Mouse (Mus musculus) limb, embryonic 14.5 days (tissue): ENCODE data around the gene Sit1. TPM values are rescaled to one million over a fixed set of nuclear protein-coding genes. Genes with fewer than 3 reads are reported as not detected.

ENCODE experiments used
- ATAC-seq: fragments of 200-750 bp; cut with Nextera tagmentation; 2 replicates; pipeline ENCODE4 v1.8.0; 2017; ENCODE audit warnings: low read depth, moderate number of reproducible peaks, moderate TSS enrichment; ENCODE audit not compliant: low FRiP score
- DNase-seq: peaks from one replicate; pipeline ENCODE4 v3.0.0-alpha.2; 2015; ENCODE audit warnings: low spot score
- H3K27ac ChIP-seq: fragments of 300-500 bp; sonication (generic); replicated peaks from 2 replicates; pipeline ENCODE4 v1.5.1; 2014; ENCODE audit warnings: low read depth, mild to moderate bottlenecking, low read length, moderate library complexity, mixed read lengths
- H3K27me3 ChIP-seq: fragments of 300-500 bp; sonication (generic); 2 replicates; pipeline ENCODE4 v1.6.1; 2014; ENCODE audit warnings: low read length, mixed read lengths; ENCODE audit not compliant: control insufficient read depth, insufficient read depth
- H3K36me3 ChIP-seq: fragments of 300-500 bp; sonication (generic); 2 replicates; pipeline ENCODE4 v1.6.1; 2014; ENCODE audit warnings: mild to moderate bottlenecking, low read length, moderate library complexity, mixed read lengths; ENCODE audit not compliant: control insufficient read depth, insufficient read depth
- H3K4me1 ChIP-seq: fragments of 300-500 bp; sonication (generic); 2 replicates; pipeline ENCODE4 v1.6.1; 2014; ENCODE audit warnings: antibody characterized with exemption, low read length, mixed read lengths; ENCODE audit not compliant: control insufficient read depth, insufficient read depth
- H3K4me2 ChIP-seq: fragments of 300-500 bp; sonication (generic); replicated peaks from 2 replicates; pipeline ENCODE4 v1.6.1; 2014; ENCODE audit warnings: low read depth, mild to moderate bottlenecking, low read length, moderate library complexity; ENCODE audit not compliant: severe bottlenecking
- H3K4me3 ChIP-seq: fragments of 300-500 bp; sonication (generic); replicated peaks from 2 replicates; pipeline ENCODE4 v1.5.1; 2014; ENCODE audit warnings: low read length
- H3K9ac ChIP-seq: fragments of 300-500 bp; sonication (generic); 2 replicates; pipeline ENCODE4 v1.6.1; 2014; ENCODE audit warnings: mild to moderate bottlenecking, low read depth, low read length, moderate library complexity; ENCODE audit not compliant: severe bottlenecking
- H3K9me3 ChIP-seq: fragments of 300-500 bp; sonication (generic); 2 replicates; pipeline ENCODE4 v1.6.1; 2016; ENCODE audit warnings: low read length; ENCODE audit not compliant: control insufficient read depth
- POLR2A ChIP-seq: fragments of 200-500 bp; IDR thresholded peaks from 2 replicates; pipeline ENCODE4 v1.8.0; 2012; ENCODE audit warnings: inconsistent platforms, mild to moderate bottlenecking, moderate library complexity, borderline replicate concordance; ENCODE audit not compliant: insufficient read depth, insufficient read length; ENCODE audit errors: extremely low read depth
- WGBS: fragments of 180-500 bp; shearing (Covaris S2); extraction: QIAGEN DNeasy Blood & Tissue Kit; methylation state at CpG from one replicate; pipeline ENCODE4 v1.1.7; 2014; 5-methylcytosine and 5-hydroxymethylcytosine counted together
- polyA plus RNA-seq, 2 experiments: library from polyadenylated mRNA; depleted of rRNA in 1 of 2; stranded (reverse) in 1 of 2; unstranded in 1 of 2; fragments of >200 nt; fragmentation: Nextera tagmentation in 1 of 2; extraction: Ambion mirVana in 1 of 2; gene quantifications; 2 replicates each; pipeline versions ENCODE4 v1.2.1 to v1.2.3; 2012 to 2014

Sit1 gene
- polyA plus RNA-seq, 2 experiments = not detected

DNA sequence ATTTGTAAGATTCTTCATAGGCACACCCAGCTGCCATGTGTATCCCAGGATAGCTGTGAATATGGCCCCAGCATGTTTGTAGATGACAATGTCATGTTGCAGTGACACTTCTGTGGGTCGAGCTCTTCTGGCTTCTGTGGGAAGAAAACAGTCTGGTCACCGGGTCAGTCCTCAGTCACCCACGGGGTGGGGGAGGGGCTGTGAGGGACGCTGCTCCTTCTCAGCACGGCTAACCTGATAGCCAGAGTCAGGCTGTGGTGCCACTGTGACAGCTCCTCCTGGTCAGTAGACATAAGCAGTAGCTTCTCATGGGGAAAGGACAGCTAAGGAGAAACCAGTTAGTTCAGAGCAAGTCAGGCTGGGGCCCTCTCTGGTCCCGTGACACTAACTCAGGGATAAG is 13.1 kb upstream of the Sit1 start:
- H3K27me3 ChIP-seq = no peaks in the 10 kb centered on the region
- H3K4me2 ChIP-seq = no peak overlapping the region
- no peak overlapping the region for H3K9ac ChIP-seq
- 70% methylated on average over 6 of the region's 6 CpGs for WGBS
- H3K4me1 ChIP-seq = peaks cover 33% of the 10 kb centered on the region
- no peak for TF ChIP-seq POLR2A
- ATAC-seq = no peak
- no peak for DNase-seq
- no peaks in the 10 kb centered on the region for H3K9me3 ChIP-seq
- H3K27ac ChIP-seq = no peak overlapping the region
- peaks cover 26% of the 10 kb centered on the region for H3K36me3 ChIP-seq
- H3K4me3 ChIP-seq = no peak overlapping the region

- peaks cover 24% of the 10 kb centered on the region for H3K4me1 ChIP-seq
- H3K4me2 ChIP-seq = peak overlapping the region; percentile 73
- TF ChIP-seq POLR2A = no peak
- ATAC-seq = no peak
- H3K27me3 ChIP-seq = no peaks in the 10 kb centered on the region
- H3K9ac ChIP-seq = peak overlapping the region; percentile 63
- DNase-seq = no peak
- peaks cover 26% of the 10 kb centered on the region for H3K36me3 ChIP-seq
- peak overlapping the region; percentile 52 for H3K4me3 ChIP-seq
- no peaks in the 10 kb centered on the region for H3K9me3 ChIP-seq
- WGBS = 2% methylated on average over 9 of the region's 9 CpGs
- peak overlapping the region; percentile 87 for H3K27ac ChIP-seq
Observed at GRCm38 (mm10) chr4:43493846-43494240, 10.3 kb upstream of the Sit1 start.

GRCm38 (mm10) chr4:43493186-43493845 is 9.8 kb upstream of the Sit1 start:
- H3K27me3 ChIP-seq = no peaks in the 10 kb centered on the region
- H3K4me2 ChIP-seq = peak overlapping the region; percentile 73
- H3K9ac ChIP-seq = peak overlapping the region; percentile 63
- peak; percentile 96 for DNase-seq
- peaks cover 26% of the 10 kb centered on the region for H3K36me3 ChIP-seq
- H3K9me3 ChIP-seq = no peaks in the 10 kb centered on the region
- WGBS = under 1% methylated on average over 47 of the region's 47 CpGs
- peak; percentile 91 for ATAC-seq
- peak overlapping the region; percentile 52 for H3K4me3 ChIP-seq
- H3K27ac ChIP-seq = peak overlapping the region; percentile 87
- peaks cover 19% of the 10 kb centered on the region for H3K4me1 ChIP-seq
- TF ChIP-seq POLR2A = peak; percentile 87; the same call in 1 of the 2 replicates

GRCm38 (mm10) chr4:43492821-43493185 is 9.3 kb upstream of the Sit1 start, which contains the start of gene Ccdc107:
Ccdc107 (plus strand) TSS chr4:43492900.
- peaks cover 14% of the 10 kb centered on the region for H3K4me1 ChIP-seq
- H3K4me2 ChIP-seq = peak within 1 kb of the TSS; percentile 73
- whole genome bisulfite sequencing = 0% methylated on average over 25 of the region's 25 CpGs
- H3K9me3 ChIP-seq = no peaks in the 10 kb centered on the region
- peak within 1 kb of the TSS; percentile 87 for H3K27ac ChIP-seq
- H3K36me3 ChIP-seq = peaks cover 25% of the 10 kb centered on the region
- H3K27me3 ChIP-seq = no peaks in the 10 kb centered on the region
- H3K4me3 ChIP-seq = peak within 1 kb of the TSS; percentile 52
- ATAC-seq = peak; percentile 98
- H3K9ac ChIP-seq = peak within 1 kb of the TSS; percentile 63
- no peak for TF ChIP-seq POLR2A
- peak; percentile 97 for DNase-seq

DNA sequence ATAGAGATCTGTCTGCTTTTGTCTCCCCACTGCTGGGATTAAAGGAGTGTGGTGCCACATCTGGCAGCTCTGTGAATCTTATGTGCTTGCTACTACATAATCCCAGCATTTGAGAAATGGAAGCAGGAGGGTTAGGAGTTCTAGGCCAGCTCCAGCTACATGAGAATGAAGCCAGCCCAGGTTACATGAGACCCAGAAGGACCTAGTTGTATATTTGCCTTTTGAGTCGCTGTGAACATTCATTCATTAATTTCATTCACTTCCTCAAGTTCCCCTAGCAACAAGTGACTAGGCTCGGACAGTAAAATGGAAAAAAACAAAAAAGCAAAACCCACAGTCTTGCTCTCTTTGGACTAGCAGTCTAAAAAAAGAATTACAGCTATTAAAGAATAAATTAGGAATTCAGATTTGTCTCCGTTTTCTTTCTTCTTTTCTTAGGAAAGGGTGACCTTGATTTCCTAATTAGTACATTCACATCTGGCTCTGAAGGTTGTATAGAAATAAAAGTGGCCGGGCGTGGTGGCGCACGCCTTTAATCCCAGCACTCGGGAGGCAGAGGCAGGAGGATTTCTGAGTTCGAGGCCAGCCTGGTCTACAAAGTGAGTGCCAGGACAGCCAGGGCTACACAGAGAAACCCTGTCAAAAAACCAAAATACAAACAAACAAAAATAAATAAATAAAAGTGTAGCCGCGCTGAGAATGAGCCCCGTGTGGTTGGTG is 8.7 kb upstream of the Sit1 start:
- peak overlapping the region; percentile 87 for H3K27ac ChIP-seq
- no peak for TF ChIP-seq POLR2A
- 45% methylated on average over 12 of the region's 12 CpGs for WGBS
- H3K4me1 ChIP-seq = peaks cover 10% of the 10 kb centered on the region
- H3K9ac ChIP-seq = no peak overlapping the region
- DNase-seq (no peak), ATAC-seq (no peak; the same call in 1 of the 2 replicates)
- H3K27me3 ChIP-seq = no peaks in the 10 kb centered on the region
- peak overlapping the region; percentile 52 for H3K4me3 ChIP-seq
- no peaks in the 10 kb centered on the region for H3K9me3 ChIP-seq
- H3K36me3 ChIP-seq = peaks cover 21% of the 10 kb centered on the region
- peak overlapping the region; percentile 73 for H3K4me2 ChIP-seq
